Mouse (Mus musculus): ENCODE measurements around the gene Itgb4.

Itgb4 gene

GRCm38 (mm10) chr11:115971016-115971415, 3.5 kb upstream of the Itgb4 start:
- peak; percentile 36 for DNase-seq

GRCm38 (mm10) chr11:115975083-115975420, 543 bp downstream of the Itgb4 start:
- DNase-seq, result no peak

- DNase-seq, result no peak
Measured at GRCm38 (mm10) chr11:115975544-115975943, 1.0 kb downstream of the Itgb4 start.

- no peak for DNase-seq
Measured at GRCm38 (mm10) chr11:115982472-115982871, 8.0 kb downstream of the Itgb4 start.

GRCm38 (mm10) chr11:115983291-115983690, 8.8 kb downstream of the Itgb4 start:
- no peak for DNase-seq

- DNase-seq, result no peak
Measured at GRCm38 (mm10) chr11:115989686-115990085, 15.2 kb downstream of the Itgb4 start.

GRCm38 (mm10) chr11:115992098-115992497, 17.6 kb downstream of the Itgb4 start:
- no peak for DNase-seq

GRCm38 (mm10) chr11:115995256-115995655, 20.7 kb downstream of the Itgb4 start:
- no peak for DNase-seq

GRCm38 (mm10) chr11:115997047-115997446, 22.5 kb downstream of the Itgb4 start:
- no peak for DNase-seq

- no peak for DNase-seq
Measured at GRCm38 (mm10) chr11:115997662-115998061, 23.2 kb downstream of the Itgb4 start.

- no peak for DNase-seq
Measured at GRCm38 (mm10) chr11:115999027-115999426, 24.5 kb downstream of the Itgb4 start.

- peak; percentile 72 for DNase-seq
Measured at GRCm38 (mm10) chr11:115999538-116000143, 25.1 kb downstream of the Itgb4 start.

GRCm38 (mm10) chr11:116000607-116001006, 26.1 kb downstream of the Itgb4 start:
- DNase-seq, result no peak

- DNase-seq, result no peak
Measured at GRCm38 (mm10) chr11:116001725-116002124, 27.2 kb downstream of the Itgb4 start.

GRCm38 (mm10) chr11:116002894-116003293, 28.4 kb downstream of the Itgb4 start:
- DNase-seq, result no peak

GRCm38 (mm10) chr11:116004186-116004823, 29.8 kb downstream of the Itgb4 start:
- DNase-seq, result no peak

- peak; percentile 55 for DNase-seq
Measured at GRCm38 (mm10) chr11:116004840-116005700, 30.6 kb downstream of the Itgb4 start.

- no peak for DNase-seq
Measured at GRCm38 (mm10) chr11:116005701-116006419, 31.4 kb downstream of the Itgb4 start.

GRCm38 (mm10) chr11:116007095-116007850, 32.8 kb downstream of the Itgb4 start:
- DNase-seq, result no peak

- DNase-seq, result no peak
Measured at GRCm38 (mm10) chr11:116008411-116008810, 33.9 kb downstream of the Itgb4 start.

- no peak for DNase-seq
Measured at GRCm38 (mm10) chr11:116008832-116009375, 34.4 kb downstream of the Itgb4 start.

- no peak for DNase-seq
Measured at GRCm38 (mm10) chr11:116009661-116010060, 35.2 kb downstream of the Itgb4 start.
